Mouse (Mus musculus) ovary, adult 10 weeks (tissue): ENCODE measurements around the gene Olfr520. TPM values are rescaled to one million over a fixed set of nuclear protein-coding genes. Genes with fewer than 3 reads are reported as not detected.

ENCODE experiments used
- polyA plus RNA-seq: library from polyadenylated mRNA; stranded (reverse); fragments of 350-450 nt; fragmentation: Illumina TruSeq; extraction: RNeasy Lipid Tissue Mini Kit (QIAGEN cat#74804); gene quantifications from one replicate; pipeline ENCODE4 v1.2.3, GENCODE M21; 2014

The Olfr520 gene
- polyA plus RNA-seq: not detected

GRCm38 (mm10) chr7:99729973-99730372 lies at the start of gene Olfr520:
TSS of gene Olfr520 (plus strand) at chr7:99730273.

DNA sequence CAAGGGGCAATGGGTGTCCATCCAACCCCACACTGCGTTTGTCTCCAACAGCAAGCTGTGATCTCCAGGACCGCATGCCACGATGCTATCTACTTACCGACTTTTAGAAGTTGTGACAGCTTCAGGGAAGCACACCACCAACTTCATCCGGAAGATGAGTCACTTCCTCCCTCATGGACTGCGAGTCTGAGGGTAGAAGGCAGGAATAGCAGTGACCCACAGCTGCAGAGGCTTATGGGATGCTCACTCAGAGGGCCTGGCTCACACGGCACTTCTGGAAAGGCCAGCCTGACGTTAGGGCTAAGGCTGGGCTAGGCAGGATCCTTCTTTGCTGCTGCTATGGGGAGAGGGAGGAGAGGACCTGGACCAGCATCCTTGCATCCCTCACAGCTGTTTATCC lies 18.9 kb upstream of the Olfr520 start, which contains the start of gene Slco2b1:
TSS of gene Slco2b1 (minus strand) at position 175 of the 400 bp plus-strand sequence.

GRCm38 (mm10) chr7:99763207-99763606 lies 33.1 kb downstream of the Olfr520 start, which contains the start of gene Olfr521:
TSS of gene Olfr521 (plus strand) at chr7:99763507.

Other genes with a start within 250 kb of the Olfr520 start
- 1,328 TPM for gene Rps3, start 246.5 kb upstream of the Olfr520 start, polyA plus RNA-seq
- 11.7 TPM for gene Arrb1, start 194.8 kb upstream of the Olfr520 start, polyA plus RNA-seq
- 1.4 TPM for gene Tpbgl, start 103.2 kb upstream of the Olfr520 start, polyA plus RNA-seq
- 7.7 TPM for gene Slco2b1, start 18.9 kb upstream of the Olfr520 start, polyA plus RNA-seq
- not detected for gene Olfr521, start 33.2 kb downstream of the Olfr520 start, polyA plus RNA-seq
- 57.4 TPM for gene Neu3, start 98.1 kb downstream of the Olfr520 start, polyA plus RNA-seq
- gene Xrra1, start 128.8 kb downstream of the Olfr520 start, polyA plus RNA-seq: not detected
- 370 TPM for gene Spcs2, start 133.2 kb downstream of the Olfr520 start, polyA plus RNA-seq